Mouse (Mus musculus) heart, embryonic 16.5 days (tissue): ENCODE results near the gene Gtf2a1. TPM values are rescaled to one million over a fixed set of nuclear protein-coding genes. Genes with fewer than 3 reads are reported as not detected.

ENCODE experiments used
- ATAC-seq: fragments of 200-750 bp; cut with Nextera tagmentation; replicated peaks from 2 replicates; pipeline ENCODE4 v1.8.0; 2017; ENCODE audit warnings: moderate number of reproducible peaks; ENCODE audit not compliant: insufficient read depth, low FRiP score; ENCODE audit errors: extremely low read depth
- H3K27ac ChIP-seq: fragments of 300-500 bp; sonication (generic); 2 replicates; pipeline ENCODE4 v1.5.1; 2014; ENCODE audit warnings: mild to moderate bottlenecking, low read length, control low read depth, moderate library complexity
- H3K27me3 ChIP-seq: fragments of 300-500 bp; sonication (generic); 2 replicates; pipeline ENCODE4 v1.6.1; 2014; ENCODE audit warnings: low read length, mixed read lengths; ENCODE audit not compliant: control insufficient read depth, insufficient read depth
- H3K36me3 ChIP-seq: fragments of 300-500 bp; sonication (generic); 2 replicates; pipeline ENCODE4 v1.6.1; 2014; ENCODE audit not compliant: control insufficient read depth, insufficient read depth
- H3K4me1 ChIP-seq: fragments of 300-500 bp; sonication (generic); 2 replicates; pipeline ENCODE4 v1.6.1; 2014; ENCODE audit warnings: low read length, mixed read lengths; ENCODE audit not compliant: control insufficient read depth, insufficient read depth
- H3K4me2 ChIP-seq: fragments of 300-500 bp; sonication (generic); 2 replicates; pipeline ENCODE4 v1.6.1; 2014; ENCODE audit warnings: low read depth, mild to moderate bottlenecking, control low read depth, low read length
- H3K4me3 ChIP-seq: fragments of 300-500 bp; sonication (generic); 2 replicates; pipeline ENCODE4 v1.5.1; 2014; ENCODE audit warnings: mild to moderate bottlenecking, control low read depth, low read length
- H3K9ac ChIP-seq: fragments of 300-500 bp; sonication (generic); 2 replicates; pipeline ENCODE4 v1.6.1; 2014; ENCODE audit warnings: low read length, control low read depth
- H3K9me3 ChIP-seq: fragments of 300-500 bp; sonication (generic); replicated peaks from 2 replicates; pipeline ENCODE4 v1.6.1; 2016; ENCODE audit warnings: low read length; ENCODE audit not compliant: control insufficient read depth
- WGBS: fragments of 180-500 bp; shearing (Covaris S2); extraction: QIAGEN DNeasy Blood & Tissue Kit; methylation state at CpG from one replicate; pipeline ENCODE4 v1.1.7; 2014; 5-methylcytosine and 5-hydroxymethylcytosine counted together
- polyA plus RNA-seq: library from polyadenylated mRNA; unstranded; fragments of >200 nt; fragmentation: Nextera tagmentation; extraction: Ambion mirVana; gene quantifications from 2 replicates; pipeline ENCODE4 v1.2.1, GENCODE M21; 2015

Gtf2a1 gene
- polyA plus RNA-seq, 1 experiment from 2014 or later: 28.9 TPM

DNA sequence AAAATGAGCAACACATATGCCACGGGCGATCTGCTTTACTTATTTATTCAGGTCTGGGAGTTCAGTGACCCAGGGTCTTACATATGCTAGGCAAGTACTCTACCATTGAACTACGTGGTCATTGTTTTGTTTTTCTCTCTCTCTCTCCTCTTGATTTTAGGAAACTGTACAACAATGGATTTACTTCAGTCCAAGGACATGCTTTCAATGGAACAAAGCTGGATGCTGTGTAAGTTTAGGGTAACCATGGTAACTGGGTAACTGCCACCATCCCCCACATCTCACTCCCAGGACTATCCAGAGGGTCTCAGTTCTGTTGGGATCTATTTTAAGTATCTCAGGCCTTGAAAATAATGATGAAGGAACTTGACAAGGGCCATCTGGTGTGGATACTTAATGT, 78.5 kb downstream of the Gtf2a1 start:
- Histone ChIP-seq H3K27ac (no peak overlapping the region), H3K4me1 (no peaks in the 10 kb centered on the region), H3K27me3 (no peaks in the 10 kb centered on the region), H3K9ac (no peak overlapping the region), H3K4me2 (no peak overlapping the region), H3K36me3 (no peaks in the 10 kb centered on the region), H3K9me3 (no peaks in the 10 kb centered on the region), H3K4me3 (no peak overlapping the region)
- WGBS: 69% methylated on average over 3 of the region's 3 CpGs
- ATAC-seq: no peak

Other genes with a start within 250 kb of the Gtf2a1 start
- 12.8 and 14.7 TPM in 2 replicates for gene Cep128, start 206.1 kb downstream of the Gtf2a1 start, polyA plus RNA-seq
- not detected in 2 replicates for gene Tshr, start 205.9 kb downstream of the Gtf2a1 start, polyA plus RNA-seq
- 2.9 and 3.7 TPM in 2 replicates for gene Ston2, start 197.9 kb upstream of the Gtf2a1 start, polyA plus RNA-seq